Mouse (Mus musculus) urinary bladder, postnatal 4 days (tissue): ENCODE measurements at regions not wholly inside any gene's neighbourhood (a gene's known extent, or its start where the extent isn't known, plus 50 kb on each side); places are given as distances from the start of the nearest gene placed in this dataset.

ENCODE experiments used
- DNase-seq, 2 experiments: peaks; one replicate each; pipeline ENCODE4 v3.0.0; 2021 to 2022; ENCODE audit warnings: low spot score in 2 of 2

GRCm38 (mm10) chr13:101129466-101129865 lies 296.2 kb upstream of the Slc30a5 start:
- no peak for DNase-seq

DNA sequence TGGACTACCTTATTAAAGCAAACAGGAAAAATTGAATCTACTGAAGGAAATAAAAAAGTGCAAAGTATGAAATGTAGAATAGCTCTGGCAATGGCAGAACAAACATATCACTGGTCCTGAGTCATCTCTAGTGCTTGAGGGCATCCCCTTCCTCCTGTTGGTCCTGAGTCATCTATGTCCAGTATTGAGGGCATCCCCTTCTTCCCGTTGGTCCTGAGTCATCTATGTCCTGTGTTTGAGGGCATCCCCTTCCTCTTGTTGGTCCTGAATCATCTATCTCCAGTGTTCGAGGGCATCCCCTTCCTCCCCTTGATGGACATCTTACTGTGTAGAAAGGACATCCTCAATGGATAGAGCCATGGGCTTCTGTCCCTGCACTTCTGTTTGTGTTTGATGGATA lies 294.6 kb upstream of the Slc30a5 start:
- DNase-seq: no peak

DNA sequence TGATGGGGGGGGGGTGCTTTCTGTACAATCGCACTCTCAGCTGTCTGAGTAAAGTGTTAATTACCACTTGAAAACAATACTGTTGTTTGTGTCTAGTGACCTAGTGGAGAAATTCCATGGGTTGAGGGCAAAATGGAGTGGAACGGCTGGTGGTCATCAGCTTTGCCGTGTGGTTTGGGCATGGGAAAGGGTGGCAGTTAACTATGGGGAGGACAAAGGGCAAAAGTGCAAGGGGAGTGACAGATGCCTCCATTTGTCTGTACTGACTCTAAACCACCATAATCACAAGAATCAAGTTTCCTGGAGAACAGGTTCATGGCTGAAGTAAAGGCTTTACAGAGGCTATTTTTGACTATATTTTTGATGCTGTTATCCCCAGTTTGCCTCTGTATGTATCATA lies 294.0 kb upstream of the Slc30a5 start:
- no peak for DNase-seq

DNA sequence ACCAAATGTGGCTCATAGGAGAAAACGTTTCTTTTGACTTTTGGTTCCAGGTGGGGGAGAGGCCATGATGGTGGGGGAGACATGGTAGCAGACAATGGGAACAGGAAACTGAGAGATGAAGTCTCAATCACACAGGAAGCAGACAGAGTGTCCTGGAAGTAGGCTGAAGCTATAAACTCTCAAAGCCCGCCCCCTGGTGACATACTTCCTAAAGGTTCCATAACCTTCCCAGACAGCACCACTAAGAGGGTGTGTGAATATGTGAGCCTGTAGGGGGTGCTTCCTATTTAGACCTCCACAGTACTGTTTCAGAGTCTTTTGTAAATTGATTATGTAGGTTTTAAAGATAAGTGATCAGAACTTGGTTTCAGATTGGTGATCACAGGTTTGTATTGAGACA lies 284.1 kb upstream of the Slc30a5 start:
- no peak for DNase-seq

DNA sequence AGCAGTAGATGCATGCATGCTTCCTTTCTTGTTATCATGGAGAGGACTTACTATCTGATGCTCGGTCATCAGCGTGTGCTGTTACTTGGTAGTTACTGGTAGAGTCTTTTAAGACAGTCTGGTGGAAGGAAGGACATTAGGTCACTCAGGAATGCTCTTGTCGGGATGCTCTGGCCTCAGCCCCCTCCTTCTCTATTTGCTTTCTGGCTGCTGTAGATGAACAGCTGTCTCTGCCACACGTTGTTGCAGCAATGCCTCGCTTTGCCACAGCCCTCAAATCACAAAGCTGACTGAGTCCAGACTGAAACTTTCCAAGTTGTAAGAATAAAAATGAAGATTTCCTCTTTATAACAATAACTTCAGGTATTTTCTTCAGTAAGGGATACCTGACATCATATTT lies 282.1 kb upstream of the Slc30a5 start:
- no peak for DNase-seq

- no peak for DNase-seq
Observed at GRCm38 (mm10) chr13:101112176-101112575, 278.9 kb upstream of the Slc30a5 start.

DNA sequence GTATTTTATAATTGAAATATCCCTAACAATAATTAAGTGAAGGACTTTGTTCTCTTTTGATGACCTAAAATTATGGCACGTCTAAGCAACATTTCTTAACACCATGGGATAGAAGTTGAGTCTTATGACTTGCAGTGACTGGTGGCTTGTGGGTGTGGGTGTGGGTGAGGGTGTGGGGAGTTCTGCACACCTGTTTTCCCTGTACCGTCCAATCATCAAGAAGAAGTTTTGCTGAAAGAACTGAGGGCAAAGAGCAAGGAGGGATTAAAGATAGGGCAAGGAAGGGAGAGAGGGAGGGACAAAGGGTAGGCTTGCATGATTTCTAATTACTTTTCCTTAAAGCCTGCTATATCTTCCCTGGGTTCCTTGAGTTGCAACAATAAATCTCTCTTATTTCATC lies 278.5 kb upstream of the Slc30a5 start:
- no peak for DNase-seq

DNA sequence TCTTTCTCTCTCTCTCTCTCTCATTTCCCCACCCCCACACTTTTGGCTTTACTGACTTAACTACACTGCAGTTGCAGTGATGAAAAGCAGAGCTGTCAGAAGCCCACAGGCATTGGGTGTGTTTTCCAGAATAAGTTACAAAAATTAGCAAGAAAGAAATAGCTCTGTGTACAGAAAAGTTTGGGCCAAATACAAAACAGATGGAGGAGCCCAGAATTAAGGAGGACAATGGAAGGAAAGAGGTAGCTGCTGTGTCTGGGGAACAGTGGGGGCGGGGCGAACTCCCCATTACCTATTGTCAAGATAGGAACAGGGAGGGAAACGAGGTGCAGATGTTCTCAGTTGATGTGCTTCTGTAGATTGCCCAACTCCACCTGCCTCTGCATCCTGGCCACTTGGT lies 267.4 kb upstream of the Slc30a5 start:
- no peak for DNase-seq

GRCm38 (mm10) chr13:101096856-101097255 lies 263.6 kb upstream of the Slc30a5 start:
- no peak for DNase-seq

- no peak for DNase-seq
Observed at GRCm38 (mm10) chr13:101096221-101096620, 263.0 kb upstream of the Slc30a5 start.

DNA sequence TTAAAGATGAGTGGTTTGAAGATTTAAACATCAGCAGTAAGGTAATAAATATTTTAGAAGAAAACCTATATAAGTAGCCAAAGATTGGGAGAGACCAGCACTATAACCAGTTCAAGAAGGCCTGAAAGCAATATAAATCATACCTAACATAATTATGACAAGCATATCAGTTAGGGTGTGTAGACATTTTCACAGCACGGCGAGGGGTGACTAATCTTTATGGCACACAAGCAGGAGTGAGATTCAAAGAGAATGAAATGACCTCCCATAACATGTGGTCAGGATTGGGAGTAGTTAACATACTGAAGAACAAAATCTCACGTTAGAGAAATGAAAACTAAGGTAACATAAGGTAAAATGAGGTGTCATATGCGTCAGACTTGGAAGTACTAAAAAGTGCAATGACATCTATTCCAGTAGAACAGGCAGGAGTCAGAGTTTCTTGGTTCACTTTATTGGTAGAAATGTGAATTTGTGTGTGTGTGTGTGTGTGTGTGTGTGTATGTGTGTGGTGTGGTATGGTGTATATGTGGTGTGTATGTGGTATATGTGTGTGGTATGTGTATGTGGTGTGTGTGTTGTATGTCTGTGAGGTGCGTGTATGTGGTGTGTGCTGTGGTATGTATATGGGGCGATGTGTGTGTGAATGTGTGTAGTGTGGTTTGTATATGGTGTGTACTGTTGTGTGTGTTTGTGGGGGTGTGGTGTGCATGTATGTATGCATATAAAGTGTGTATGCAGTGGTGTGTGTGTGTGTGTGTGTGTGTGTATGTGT lies 262.0 kb upstream of the Slc30a5 start:
- no peak for DNase-seq

DNA sequence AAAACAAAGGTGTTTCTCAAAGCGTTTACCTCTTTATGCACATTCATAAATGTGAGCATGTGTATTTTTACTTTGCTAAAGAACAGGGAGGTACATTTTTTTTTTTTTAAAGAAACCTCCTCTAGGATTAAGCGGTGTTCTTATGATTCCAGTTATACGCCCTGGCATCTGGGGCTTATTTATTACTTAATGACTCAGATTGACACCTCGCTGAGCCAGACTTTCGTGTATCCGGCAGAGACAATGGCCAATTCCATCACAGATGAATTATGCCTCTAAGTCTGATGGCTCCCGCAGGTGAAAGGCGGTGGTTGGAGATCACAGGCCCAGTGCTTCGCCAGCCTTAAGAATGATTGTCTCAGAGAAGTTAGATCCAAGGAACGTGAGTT lies 259.5 kb upstream of the Slc30a5 start:
- DNase-seq: no peak

DNA sequence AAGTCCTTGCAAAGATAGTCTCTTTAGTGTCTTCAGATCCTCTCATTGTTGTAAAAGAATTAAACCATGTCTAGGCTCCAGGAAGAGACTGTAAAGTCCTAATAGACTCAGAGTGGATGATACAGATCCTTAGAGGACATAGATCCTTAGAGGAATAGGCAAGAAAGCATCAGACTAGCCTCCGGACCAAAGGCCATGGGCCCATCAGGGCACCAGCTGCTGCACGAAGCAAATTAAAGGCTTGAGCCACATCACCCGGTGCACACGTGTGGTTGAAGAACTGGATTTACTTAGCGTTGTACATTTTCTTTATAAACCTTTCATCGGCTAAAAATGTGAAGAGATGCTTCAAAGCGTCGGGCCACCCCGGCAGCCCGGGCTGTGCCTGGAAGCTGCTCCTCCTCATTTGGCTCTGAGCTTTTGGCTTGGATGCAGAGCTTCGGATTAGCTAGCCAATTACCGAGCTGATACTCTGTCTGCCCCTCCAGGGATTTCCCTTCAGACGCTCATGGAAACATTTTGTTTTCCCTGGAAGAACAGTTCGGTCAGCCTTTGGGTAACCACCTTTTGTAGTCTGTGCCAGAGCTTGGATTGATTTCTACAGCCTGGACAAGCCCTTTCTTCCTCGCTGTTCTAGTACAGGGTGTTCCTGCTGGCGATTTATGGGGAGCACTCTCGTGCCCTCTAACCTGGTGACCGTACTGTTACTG lies 259.0 kb upstream of the Slc30a5 start:
- DNase-seq: peak in 1 of 2 experiments; percentile 59

DNA sequence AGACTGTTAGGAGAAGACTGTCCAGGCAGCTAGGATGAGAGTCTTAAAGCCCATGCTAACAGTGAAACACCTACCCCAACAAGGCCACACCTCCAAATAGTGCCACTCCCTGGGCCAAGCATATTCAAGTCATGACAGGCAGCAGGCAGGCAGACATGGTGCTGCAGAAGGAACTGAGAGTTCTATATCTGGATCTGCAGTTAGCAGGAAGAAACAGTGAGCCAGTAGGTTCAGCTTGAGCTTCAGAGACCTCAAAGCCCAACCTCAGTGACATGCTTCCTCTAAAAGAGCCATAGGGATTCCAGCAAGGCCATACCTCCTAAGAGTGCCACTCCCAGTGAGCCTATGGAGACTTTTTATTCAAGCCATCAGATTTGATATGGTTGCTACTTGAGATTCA lies 252.0 kb upstream of the Slc30a5 start:
- no peak for DNase-seq

GRCm38 (mm10) chr13:101084193-101084592 lies 251.0 kb upstream of the Slc30a5 start:
- no peak for DNase-seq

GRCm38 (mm10) chr13:101083416-101083815 lies 250.2 kb upstream of the Slc30a5 start:
- no peak for DNase-seq

DNA sequence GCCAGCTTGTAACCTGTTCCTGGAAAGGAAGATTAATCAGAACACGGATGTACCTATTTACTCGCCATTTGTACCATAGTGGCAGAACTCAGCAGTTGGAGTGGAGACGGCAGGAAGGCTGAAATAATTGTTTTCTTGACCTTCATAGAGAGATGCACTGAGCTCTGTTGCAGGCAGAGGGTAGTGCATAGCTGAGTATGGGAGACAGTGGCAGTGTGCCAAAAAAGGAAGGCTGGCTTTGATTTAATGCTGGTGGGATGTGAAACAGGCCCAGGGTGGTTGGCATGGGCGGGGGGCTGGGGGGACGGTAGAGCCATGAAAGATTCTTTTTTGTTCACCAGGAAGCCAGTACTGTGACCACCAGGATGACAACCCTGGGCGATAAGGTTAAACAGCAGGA lies 235.3 kb upstream of the Slc30a5 start:
- no peak for DNase-seq

DNA sequence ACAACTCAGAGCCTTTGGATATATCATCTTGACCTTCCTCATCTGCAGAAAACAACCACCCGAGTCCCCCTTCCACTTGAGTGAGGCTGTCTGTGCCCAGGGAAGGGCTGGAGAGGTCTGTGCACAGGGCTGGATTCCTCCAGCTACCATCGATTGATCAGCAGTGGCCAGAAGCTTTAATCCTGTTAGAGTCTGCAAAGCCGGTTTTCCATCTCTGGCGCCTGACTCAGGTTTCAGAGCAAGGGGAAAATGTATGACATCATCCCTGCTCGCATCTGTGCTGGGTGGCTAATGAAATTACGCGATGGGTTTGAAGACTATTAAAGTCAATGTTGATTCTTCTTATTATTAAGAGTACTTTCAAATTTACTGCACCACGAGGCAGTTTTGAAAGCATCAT lies 229.4 kb upstream of the Slc30a5 start:
- no peak for DNase-seq

GRCm38 (mm10) chr13:101061233-101062144 lies 228.3 kb upstream of the Slc30a5 start:
- DNase-seq: no peak

GRCm38 (mm10) chr13:101049511-101049910 lies 216.3 kb upstream of the Slc30a5 start:
- no peak for DNase-seq

DNA sequence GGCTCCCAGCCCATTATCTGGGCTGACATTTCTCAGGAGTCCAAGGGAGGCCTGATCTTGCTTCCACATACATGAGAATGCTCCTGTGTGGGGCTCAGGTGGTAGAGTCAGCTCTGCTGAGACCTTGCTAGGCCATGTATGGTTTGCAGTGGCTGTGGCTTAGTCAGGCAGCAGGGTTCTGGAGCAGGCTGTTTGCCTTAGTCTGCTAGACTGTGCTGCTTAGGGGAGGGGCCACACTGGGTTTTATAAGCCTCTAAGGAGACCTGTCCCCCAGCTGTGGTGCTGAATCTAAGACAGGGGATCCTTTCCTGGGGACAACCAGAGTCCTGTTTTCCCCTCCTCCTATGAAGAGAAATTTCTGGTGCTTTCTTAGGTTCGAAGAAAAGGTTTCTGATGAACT lies 199.4 kb upstream of the Slc30a5 start:
- DNase-seq: no peak

GRCm38 (mm10) chr13:101026043-101026442 lies 192.8 kb upstream of the Slc30a5 start:
- no peak for DNase-seq
